Mouse (Mus musculus) urinary bladder, postnatal 25 days (tissue): ENCODE results near the gene Cmpk2.
"Not testable (repeated sequence)": the region's sequence is repeated elsewhere in the genome, so short reads cannot be mapped to it uniquely, and the experiment has no call there.

Source experiments
- DNase-seq: peaks from one replicate; pipeline ENCODE4 v3.0.0; 2022; ENCODE audit warnings: low spot score

Gene Cmpk2

DNA sequence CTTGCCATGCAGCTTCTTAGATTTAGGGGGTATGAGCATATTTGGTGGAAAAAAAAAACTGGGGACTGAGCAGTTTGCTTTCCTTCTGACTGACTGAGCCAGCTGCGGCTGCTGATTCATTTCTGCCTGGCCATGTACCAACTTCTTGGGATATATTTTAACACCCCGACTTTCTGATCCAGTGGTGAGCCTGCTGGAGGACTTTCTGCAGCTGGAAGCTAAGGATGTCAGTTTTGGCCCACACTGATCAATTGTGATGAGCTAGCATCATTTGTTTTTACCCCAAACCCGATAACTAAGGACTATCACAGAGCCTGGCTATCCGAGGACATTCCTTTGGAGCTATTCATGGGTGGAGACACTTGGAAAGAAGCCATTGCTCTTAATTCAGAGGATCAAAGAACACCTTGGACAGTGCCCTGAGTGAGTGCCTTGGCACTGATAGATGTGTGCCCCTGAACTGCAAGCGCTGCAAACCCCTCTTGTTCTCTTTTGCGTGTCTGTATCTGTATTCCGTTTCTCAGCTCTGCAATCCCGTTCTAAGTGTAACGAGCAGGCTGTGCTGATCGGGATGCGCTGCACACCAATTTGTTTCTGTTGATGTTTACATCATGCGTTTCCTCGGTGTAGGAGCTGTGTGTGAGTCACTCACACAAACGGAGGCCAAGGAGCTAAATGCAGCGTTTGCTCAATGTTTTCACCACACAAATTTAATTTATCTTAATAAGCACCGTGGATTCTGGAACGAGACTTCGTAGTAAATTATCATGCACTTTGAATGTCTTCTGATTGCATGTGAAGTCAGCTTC lies 9.4 kb downstream of the Cmpk2 start:
- peak; percentile 15 for DNase-seq

DNA sequence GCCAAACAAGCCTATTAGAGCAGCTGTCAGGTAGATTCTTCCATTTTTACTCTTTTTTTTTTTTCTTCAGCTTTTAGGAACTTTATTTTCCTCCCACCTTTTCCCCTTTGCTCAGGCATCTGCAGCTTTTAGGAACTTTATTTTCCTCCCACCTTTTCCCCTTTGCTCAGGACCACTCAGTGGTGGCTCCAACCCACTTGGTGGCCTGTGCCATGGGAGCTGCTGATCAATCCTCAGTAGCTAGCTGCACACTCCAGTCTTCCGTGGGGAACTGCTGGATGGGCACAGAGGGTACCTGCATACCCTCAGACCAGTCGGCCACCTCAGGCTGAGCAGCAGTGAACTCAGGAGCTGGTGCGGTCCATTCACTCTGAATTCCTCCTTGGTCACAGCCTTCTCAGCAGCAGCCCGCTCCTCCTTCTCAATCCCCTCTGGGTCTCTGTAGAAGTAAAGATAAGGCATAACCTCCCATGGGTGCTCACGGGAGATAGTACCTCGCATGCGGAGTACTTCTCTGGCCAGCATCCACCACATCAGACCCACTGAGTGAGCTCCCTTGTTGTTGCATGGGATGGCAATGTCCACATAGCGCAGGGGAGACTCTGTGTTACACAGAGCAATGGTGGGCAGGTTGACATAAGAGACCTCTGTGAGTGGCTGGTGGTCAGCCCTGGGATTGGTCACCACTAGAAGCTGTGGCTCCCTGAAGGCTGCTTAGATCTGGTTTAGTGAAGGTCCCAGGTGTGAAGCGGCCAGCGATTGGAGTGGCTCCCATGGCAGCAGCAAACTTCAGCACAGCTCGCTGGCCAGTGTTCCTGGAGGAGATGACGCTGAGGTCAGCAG lies 17.0 kb downstream of the Cmpk2 start:
- DNase-seq = not testable (repeated sequence)

DNA sequence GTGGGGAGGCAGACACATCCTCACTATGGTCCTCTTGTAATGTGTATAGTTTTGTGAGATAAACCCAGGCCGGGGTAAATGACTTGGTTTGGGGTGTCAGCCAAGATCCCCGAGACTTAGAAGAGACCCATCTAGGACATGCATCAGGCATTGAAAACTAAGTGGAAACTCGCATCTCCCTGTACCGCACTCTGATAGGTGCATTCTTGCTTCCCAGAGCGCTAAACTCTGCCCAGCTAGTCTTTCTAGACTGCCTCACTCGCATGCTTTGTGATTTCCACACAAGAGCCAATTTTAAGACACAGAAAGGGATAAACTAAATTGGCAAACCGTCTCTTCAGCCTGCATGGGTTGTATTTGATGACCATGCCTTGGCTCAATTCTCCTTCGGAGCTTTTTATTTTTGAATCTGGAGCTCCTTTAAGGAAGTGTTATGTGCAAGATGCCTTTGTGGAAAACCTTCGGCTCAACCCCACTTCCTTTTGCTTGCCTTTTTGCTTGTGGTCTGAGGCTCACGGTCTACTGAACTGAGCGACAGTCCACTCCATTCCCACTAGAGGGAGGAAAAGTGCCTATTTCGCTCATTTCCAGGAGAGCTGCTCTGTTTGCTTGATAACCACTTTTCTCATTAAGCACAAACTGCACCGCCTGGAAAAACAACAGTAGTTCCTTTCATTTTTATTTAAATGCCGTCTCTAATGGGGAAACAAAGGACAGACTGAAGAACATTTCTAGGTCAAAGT lies 19.0 kb downstream of the Cmpk2 start:
- no peak for DNase-seq

DNA sequence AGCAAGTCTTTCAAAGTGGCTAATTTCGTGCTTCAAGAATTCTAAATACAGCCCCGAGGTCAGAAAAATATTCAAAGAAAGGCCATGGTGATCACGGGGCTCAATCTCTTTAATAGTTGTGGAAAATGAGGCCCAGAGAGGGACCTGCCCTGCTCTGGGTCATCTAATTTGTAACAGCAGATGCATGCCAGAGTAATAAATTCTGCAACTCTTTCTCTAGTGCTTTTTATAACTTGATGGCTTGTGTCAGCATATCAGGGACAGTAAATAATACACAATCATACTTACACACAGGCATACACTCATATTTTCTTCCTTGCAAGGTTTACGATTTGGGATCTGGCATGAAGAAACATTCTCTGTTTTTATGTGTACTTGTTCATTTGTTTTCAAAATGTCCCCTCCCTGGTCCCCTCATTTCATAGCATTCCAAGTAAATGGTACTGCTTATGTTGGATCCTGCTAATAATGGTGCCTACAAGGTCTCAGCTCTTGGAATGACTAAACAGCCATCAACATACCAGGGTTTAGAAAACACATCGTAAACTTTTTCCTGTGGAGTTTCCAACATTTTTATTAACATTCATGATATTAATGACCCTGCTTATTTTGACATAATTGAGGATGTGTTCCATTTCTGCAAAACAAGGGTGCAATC lies 19.7 kb downstream of the Cmpk2 start:
- no peak for DNase-seq

DNA sequence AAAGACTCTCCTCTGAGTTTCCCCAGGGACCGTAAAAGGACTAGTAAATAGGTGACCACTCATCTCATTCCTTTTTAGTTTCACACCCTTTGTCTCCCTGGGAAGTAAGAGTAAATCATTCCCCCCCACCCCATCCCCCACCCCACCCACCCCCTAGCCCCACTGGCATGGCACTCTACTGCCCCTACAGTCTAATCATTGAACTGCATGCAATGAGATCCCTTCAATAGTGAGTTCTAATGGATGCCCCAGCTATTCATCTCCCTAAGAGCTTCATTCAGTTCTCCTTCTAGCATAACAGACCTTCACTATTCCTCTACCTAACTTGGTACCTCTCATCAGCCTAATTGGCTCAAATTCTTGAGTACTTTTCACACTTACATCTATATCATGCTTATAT lies 20.9 kb downstream of the Cmpk2 start:
- DNase-seq = no peak

DNA sequence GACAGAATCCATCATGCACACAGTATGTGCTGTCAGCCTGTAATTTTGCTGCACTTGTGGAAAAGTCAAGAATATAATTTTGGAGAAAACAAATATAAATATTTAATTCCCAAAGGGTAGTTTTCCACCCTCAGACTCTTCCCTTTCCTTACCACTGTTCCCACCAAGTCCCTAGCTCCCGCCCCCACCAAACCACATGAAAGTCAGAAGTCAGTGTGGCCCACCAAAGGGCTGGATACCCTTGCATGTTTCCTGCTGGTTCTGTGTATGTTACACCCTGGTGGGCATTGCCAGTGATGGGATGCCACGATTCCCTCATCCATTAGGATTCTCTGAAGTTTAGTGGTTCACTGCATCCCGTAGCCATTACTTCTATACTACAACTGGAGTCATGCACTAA lies 32.0 kb downstream of the Cmpk2 start:
- no peak for DNase-seq

DNA sequence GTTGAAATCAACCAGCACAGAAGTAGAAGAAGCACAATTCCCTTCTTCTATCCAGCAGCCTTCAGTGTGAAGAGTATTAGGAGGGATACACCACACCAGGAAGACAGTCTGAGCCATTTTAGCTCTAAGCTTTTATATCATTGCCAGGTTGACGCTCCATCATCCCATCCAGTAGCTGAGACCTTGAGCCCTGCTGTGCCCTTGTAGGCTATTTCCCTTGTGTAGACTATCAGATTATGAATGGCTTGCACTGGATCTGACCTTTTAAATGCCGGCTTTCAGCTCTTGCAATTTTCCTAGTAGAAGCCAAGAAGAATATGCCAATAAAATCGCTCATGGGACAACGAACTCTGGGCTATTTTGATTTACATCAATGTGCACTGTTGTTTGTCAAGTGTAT lies 42.0 kb downstream of the Cmpk2 start:
- no peak for DNase-seq

DNA sequence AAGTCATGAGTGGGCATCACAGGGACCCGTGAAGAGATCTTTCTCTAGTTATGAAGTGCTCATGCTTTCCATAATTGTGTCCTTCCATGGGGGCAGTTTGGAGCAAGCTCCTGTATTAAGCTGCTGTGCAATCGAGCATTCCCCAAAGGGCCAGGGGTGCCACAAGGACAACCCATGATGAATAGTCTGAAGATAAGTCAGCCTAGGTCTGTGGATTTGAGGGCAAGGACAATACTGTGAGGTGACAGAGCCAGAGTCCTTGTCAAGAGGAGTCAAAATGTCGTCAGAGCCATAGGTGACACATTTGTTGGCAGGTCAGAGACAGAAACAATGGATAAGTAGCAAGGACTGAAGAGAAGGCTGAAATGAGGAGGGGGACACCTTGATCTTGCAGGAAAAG lies 49.2 kb downstream of the Cmpk2 start:
- no peak for DNase-seq

DNA sequence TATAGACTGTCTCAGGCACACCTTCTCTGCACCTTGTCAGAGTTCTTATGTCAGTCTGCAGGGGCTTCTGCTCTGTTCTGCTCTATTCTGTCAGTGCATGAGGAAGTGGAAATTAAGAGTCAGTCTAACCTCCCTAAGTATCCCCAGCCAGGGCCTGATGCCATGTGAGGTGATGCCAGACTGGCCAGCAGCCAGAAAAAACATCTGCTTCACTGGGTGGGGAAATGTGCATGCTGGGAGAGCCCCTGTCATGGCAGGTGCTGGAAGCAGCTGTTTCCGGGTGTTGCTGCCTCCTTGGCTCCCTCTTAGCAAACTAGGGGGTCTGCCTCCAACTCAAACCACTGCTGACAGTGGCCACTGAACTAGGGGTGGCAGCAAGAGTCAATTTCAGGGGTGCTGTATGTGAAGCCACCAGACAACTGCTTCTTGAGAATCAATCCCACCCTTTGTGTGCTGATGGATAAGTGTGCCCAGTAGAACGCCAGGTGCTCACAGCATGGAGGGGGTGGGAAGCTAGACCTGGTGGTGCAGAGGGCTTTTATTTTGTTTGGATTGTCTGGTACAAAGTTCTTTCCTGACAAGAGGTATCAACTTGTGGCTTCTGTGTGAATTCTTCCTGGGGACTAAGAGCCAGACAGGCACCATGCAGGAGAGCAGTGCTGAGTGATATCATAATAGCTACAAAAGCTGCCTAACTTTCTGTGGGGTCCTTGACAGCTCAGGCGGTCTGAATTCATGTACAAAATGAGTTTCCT lies 56.1 kb downstream of the Cmpk2 start:
- no peak for DNase-seq

DNA sequence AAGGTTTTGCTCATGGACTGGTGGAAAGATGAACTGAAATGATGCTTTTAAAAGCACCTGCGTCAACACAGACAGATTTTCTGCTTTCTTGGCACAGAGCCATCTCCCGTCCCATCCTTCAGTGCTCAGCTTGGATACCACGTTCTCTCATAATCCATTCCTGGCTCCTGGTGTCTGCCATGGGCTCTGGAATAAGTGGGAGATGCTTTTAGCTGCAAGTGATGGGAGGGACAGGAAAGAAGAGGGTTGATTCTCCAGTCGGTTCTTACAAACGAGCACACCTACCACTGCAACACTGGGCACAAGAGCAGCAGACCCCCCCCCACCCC lies 56.7 kb downstream of the Cmpk2 start:
- DNase-seq = no peak
